Mouse (Mus musculus) liver, embryonic 16.5 days (tissue): ENCODE data around the gene Usp33. TPM values are rescaled to one million over a fixed set of nuclear protein-coding genes. Genes with fewer than 3 reads are reported as not detected.
A peak's percentile ranks its signal among the peaks of the same experiment; 100 is the strongest.

Experiments
- ATAC-seq: fragments of 200-750 bp; cut with Nextera tagmentation; 2 replicates; pipeline ENCODE4 v1.8.0; 2017; ENCODE audit warnings: low read depth, mild to moderate bottlenecking, moderate number of reproducible peaks, moderate library complexity
- H3K27ac ChIP-seq: fragments of 300-500 bp; sonication (generic); 2 replicates; pipeline ENCODE4 v1.5.1; 2014; ENCODE audit warnings: mild to moderate bottlenecking, low read length
- H3K27me3 ChIP-seq: fragments of 300-500 bp; sonication (generic); 2 replicates; pipeline ENCODE4 v1.6.1; 2014; ENCODE audit warnings: low read depth, low read length, mixed read lengths; ENCODE audit not compliant: control insufficient read depth, insufficient read depth
- H3K36me3 ChIP-seq: fragments of 300-500 bp; sonication (generic); 2 replicates; pipeline ENCODE4 v1.6.1; 2014; ENCODE audit warnings: mild to moderate bottlenecking; ENCODE audit not compliant: control insufficient read depth, insufficient read depth
- H3K4me1 ChIP-seq: fragments of 300-500 bp; sonication (generic); 2 replicates; pipeline ENCODE4 v1.6.1; 2014; ENCODE audit warnings: low read depth, low read length, mixed read lengths; ENCODE audit not compliant: control insufficient read depth
- H3K4me2 ChIP-seq: fragments of 300-500 bp; sonication (generic); 2 replicates; pipeline ENCODE4 v1.6.1; 2014; ENCODE audit warnings: low read depth, low read length, mixed read lengths
- H3K4me3 ChIP-seq: fragments of 300-500 bp; sonication (generic); 2 replicates; pipeline ENCODE4 v1.5.1; 2014; ENCODE audit warnings: low read depth, mild to moderate bottlenecking, low read length
- H3K9ac ChIP-seq: fragments of 300-500 bp; sonication (generic); 2 replicates; pipeline ENCODE4 v1.6.1; 2014; ENCODE audit warnings: low read depth, low read length
- H3K9me3 ChIP-seq: fragments of 300-500 bp; sonication (generic); replicated peaks from 2 replicates; pipeline ENCODE4 v1.6.1; 2016; ENCODE audit warnings: low read length; ENCODE audit not compliant: control insufficient read depth
- WGBS: fragments of 180-500 bp; shearing (Covaris S2); extraction: QIAGEN DNeasy Blood & Tissue Kit; methylation state at CpG from one replicate; pipeline ENCODE4 v1.1.7; 2014; ENCODE audit not compliant: insufficient replicate concordance; 5-methylcytosine and 5-hydroxymethylcytosine counted together
- polyA plus RNA-seq: library from polyadenylated mRNA; unstranded; fragments of >200 nt; fragmentation: Nextera tagmentation; extraction: Ambion mirVana; gene quantifications from 2 replicates; pipeline ENCODE4 v1.2.1, GENCODE M21; 2015

Usp33 gene
- polyA plus RNA-seq, 1 experiment from 2014 or later: 22.0 TPM

- peak; percentile 80 for ATAC-seq
- Histone ChIP-seq H3K4me2 (peak within 1 kb of the TSS; percentile 84), H3K9ac (peak within 1 kb of the TSS; percentile 93), H3K4me1 (peaks cover 33% of the 10 kb centered on the region), H3K36me3 (peaks cover 8% of the 10 kb centered on the region; the same call in 1 of the 2 replicates), H3K4me3 (peak within 1 kb of the TSS; percentile 99), H3K27ac (peak within 1 kb of the TSS; percentile 98), H3K27me3 (no peaks in the 10 kb centered on the region), H3K9me3 (no peaks in the 10 kb centered on the region)
- WGBS: under 1% methylated on average over 88 of the region's 108 CpGs
Measured at GRCm38 (mm10) chr3:152395350-152396277, 49.3 kb downstream of the Usp33 start, which contains the start of gene Zzz3. TSS of gene Zzz3 (plus strand) at chr3:152395473.

DNA sequence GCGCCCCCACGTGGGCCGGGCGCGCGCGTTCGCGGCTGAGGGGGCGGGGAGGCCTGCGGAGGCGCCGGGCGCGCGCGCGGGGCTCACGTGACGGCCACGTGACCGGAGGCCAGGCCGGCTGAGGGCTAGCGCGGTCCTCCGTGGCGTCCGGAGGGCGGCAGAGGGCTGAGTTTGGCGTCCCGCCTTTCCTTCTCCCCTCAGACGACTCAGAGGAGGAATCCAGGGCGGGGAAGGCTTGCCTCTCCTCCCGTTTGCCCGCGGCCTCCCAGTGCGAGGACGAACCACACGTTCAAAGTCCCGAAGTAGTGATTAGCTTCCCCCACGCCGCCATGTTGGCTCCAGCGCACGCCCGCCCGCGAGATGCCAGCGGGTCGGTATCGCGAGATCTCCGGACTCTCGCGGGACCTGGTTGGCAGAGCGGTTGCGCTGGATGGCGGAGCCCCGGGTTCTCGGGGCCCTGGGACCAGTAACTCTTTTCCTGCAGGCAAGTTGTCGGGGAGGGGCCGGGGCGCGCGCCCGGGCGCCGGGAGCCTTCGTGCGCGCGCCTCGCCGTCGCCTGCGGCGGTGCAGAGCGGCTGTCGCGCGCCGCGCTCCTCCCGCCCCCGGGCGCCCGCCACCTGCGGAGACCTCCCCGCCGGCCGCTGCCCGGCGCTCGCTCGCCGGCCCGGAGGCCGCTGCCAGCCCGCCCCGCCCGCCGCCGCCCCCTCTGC is 50.2 kb downstream of the Usp33 start:
- Histone ChIP-seq H3K27ac (peak overlapping the region; percentile 98), H3K4me1 (peaks cover 34% of the 10 kb centered on the region), H3K4me3 (peak overlapping the region; percentile 99), H3K9me3 (no peaks in the 10 kb centered on the region), H3K9ac (peak overlapping the region; percentile 93), H3K27me3 (no peaks in the 10 kb centered on the region), H3K36me3 (peaks cover 4% of the 10 kb centered on the region; the same call in 1 of the 2 replicates), H3K4me2 (peak overlapping the region; percentile 84)
- peak; percentile 79 for ATAC-seq
- under 1% methylated on average over 74 of the region's 102 CpGs for WGBS

GRCm38 (mm10) chr3:152396988-152397314 is 50.7 kb downstream of the Usp33 start:
- peaks cover 4% of the 10 kb centered on the region; the same call in 1 of the 2 replicates for H3K36me3 ChIP-seq
- no peaks in the 10 kb centered on the region for H3K9me3 ChIP-seq
- H3K4me3 ChIP-seq: peak overlapping the region; percentile 99
- peak overlapping the region; percentile 84 for H3K4me2 ChIP-seq
- peak overlapping the region; percentile 93 for H3K9ac ChIP-seq
- H3K27ac ChIP-seq: peak overlapping the region; percentile 98
- H3K27me3 ChIP-seq: no peaks in the 10 kb centered on the region
- peaks cover 39% of the 10 kb centered on the region for H3K4me1 ChIP-seq
- ATAC-seq: no peak
- under 1% methylated on average over 10 of the region's 10 CpGs for WGBS

- peak overlapping the region; percentile 84 for H3K4me2 ChIP-seq
- H3K27ac ChIP-seq: peak overlapping the region; percentile 98
- 21% methylated on average over 9 of the region's 9 CpGs for WGBS
- H3K36me3 ChIP-seq: peaks cover under 1% of the 10 kb centered on the region; the same call in 1 of the 2 replicates
- peaks cover 43% of the 10 kb centered on the region for H3K4me1 ChIP-seq
- no peaks in the 10 kb centered on the region for H3K9me3 ChIP-seq
- no peak for ATAC-seq
- H3K27me3 ChIP-seq: no peaks in the 10 kb centered on the region
- H3K4me3 ChIP-seq: peak overlapping the region; percentile 99
- peak overlapping the region; percentile 93 for H3K9ac ChIP-seq
Measured at GRCm38 (mm10) chr3:152397335-152397940, 51.2 kb downstream of the Usp33 start.

GRCm38 (mm10) chr3:152400441-152400840 is 54.2 kb downstream of the Usp33 start:
- Histone ChIP-seq H3K27ac (no peak overlapping the region), H3K4me3 (no peak overlapping the region), H3K27me3 (no peaks in the 10 kb centered on the region), H3K4me2 (no peak overlapping the region), H3K9ac (no peak overlapping the region), H3K36me3 (no peaks in the 10 kb centered on the region), H3K9me3 (no peaks in the 10 kb centered on the region), H3K4me1 (peaks cover 47% of the 10 kb centered on the region)
- no peak for ATAC-seq
- WGBS: 76% methylated on average over 5 of the region's 5 CpGs

- no peak overlapping the region for H3K4me3 ChIP-seq
- no peaks in the 10 kb centered on the region for H3K36me3 ChIP-seq
- no peaks in the 10 kb centered on the region for H3K9me3 ChIP-seq
- no peak for ATAC-seq
- peaks cover 51% of the 10 kb centered on the region for H3K4me1 ChIP-seq
- WGBS: 67% methylated on average over 3 of the region's 3 CpGs
- H3K27me3 ChIP-seq: no peaks in the 10 kb centered on the region
- no peak overlapping the region for H3K9ac ChIP-seq
- H3K27ac ChIP-seq: no peak overlapping the region
- H3K4me2 ChIP-seq: no peak overlapping the region
Measured at GRCm38 (mm10) chr3:152400875-152401274, 54.6 kb downstream of the Usp33 start.

- peak overlapping the region; percentile 8; the same call in 1 of the 2 replicates for H3K27ac ChIP-seq
- WGBS: 67% methylated on average over 7 of the region's 7 CpGs
- no peaks in the 10 kb centered on the region for H3K9me3 ChIP-seq
- H3K4me1 ChIP-seq: peaks cover 59% of the 10 kb centered on the region
- no peaks in the 10 kb centered on the region for H3K27me3 ChIP-seq
- H3K4me2 ChIP-seq: no peak overlapping the region
- ATAC-seq: peak; percentile 47
- no peak overlapping the region for H3K4me3 ChIP-seq
- no peaks in the 10 kb centered on the region for H3K36me3 ChIP-seq
- H3K9ac ChIP-seq: no peak overlapping the region
Measured at GRCm38 (mm10) chr3:152401964-152402670, 55.8 kb downstream of the Usp33 start.

DNA sequence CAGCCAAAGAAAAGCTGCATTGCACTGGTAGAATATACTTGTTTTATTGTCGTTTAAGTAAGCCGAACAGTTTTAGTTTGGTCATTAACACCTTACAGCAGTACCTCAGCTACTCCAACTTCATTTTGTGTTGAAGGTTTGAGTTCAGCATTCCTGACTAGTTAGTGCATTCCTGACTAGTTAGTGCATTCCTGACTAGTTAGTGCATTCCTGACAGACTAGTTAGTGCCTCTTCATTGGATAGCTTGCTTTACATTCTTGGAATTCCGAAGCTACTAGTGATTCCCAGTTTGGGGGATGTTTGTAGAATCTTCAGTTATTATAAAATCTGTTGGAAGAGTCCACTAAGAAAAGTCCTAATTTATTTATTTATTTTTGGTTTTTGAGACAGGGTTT is 56.4 kb downstream of the Usp33 start:
- H3K27me3 ChIP-seq: no peaks in the 10 kb centered on the region
- peaks cover 60% of the 10 kb centered on the region for H3K4me1 ChIP-seq
- no peak overlapping the region for H3K4me3 ChIP-seq
- peak overlapping the region; percentile 8 for H3K27ac ChIP-seq
- WGBS: 84% methylated on average over 3 of the region's 3 CpGs
- no peaks in the 10 kb centered on the region for H3K36me3 ChIP-seq
- no peak overlapping the region for H3K9ac ChIP-seq
- no peak for ATAC-seq
- H3K9me3 ChIP-seq: no peaks in the 10 kb centered on the region
- no peak overlapping the region for H3K4me2 ChIP-seq
